Mouse (Mus musculus): ENCODE measurements around the gene Ift80. TPM values are rescaled to one million over a fixed set of nuclear protein-coding genes. Genes with fewer than 3 reads are reported as not detected.
"Not testable (repeated sequence)": the region's sequence is repeated elsewhere in the genome, so short reads cannot be mapped to it uniquely, and the experiment has no call there.

The Ift80 gene
- polyA plus RNA-seq, 1 experiment from 2014 or later = 9.7 TPM

GRCm38 (mm10) chr3:68904902-68905778 is 99.2 kb downstream of the Ift80 start:
- Histone ChIP-seq H3K4me2 (replicated peaks) (no peak overlapping the region), H3K4me3 (replicated peaks) (no peak overlapping the region), H3K27me3 (replicated peaks) (no peaks in the 10 kb centered on the region), H3K9me3 (no peaks in the 10 kb centered on the region), H3K27ac (no peak overlapping the region), H3K36me3 (no peaks in the 10 kb centered on the region), H3K4me1 (replicated peaks) (no peaks in the 10 kb centered on the region), H3K9ac (no peak overlapping the region)
- whole genome bisulfite sequencing = 60% methylated on average over 2 of the region's 2 CpGs
- ATAC-seq = no peak

- not testable (repeated sequence) for H3K4me1 ChIP-seq (replicated peaks); ATAC-seq; H3K27me3 ChIP-seq (replicated peaks); H3K9ac ChIP-seq; H3K27ac ChIP-seq; H3K4me2 ChIP-seq (replicated peaks); H3K9me3 ChIP-seq; H3K4me3 ChIP-seq (replicated peaks); H3K36me3 ChIP-seq
- 92% methylated on average over 20 of the region's 20 CpGs for WGBS
Observed at GRCm38 (mm10) chr3:68902636-68903035, 101.7 kb downstream of the Ift80 start.

GRCm38 (mm10) chr3:68897154-68897553 is 107.2 kb downstream of the Ift80 start:
- no peak overlapping the region for H3K27ac ChIP-seq
- H3K27me3 ChIP-seq (replicated peaks) = no peaks in the 10 kb centered on the region
- no peak for ATAC-seq
- H3K9ac ChIP-seq = no peak overlapping the region
- no peaks in the 10 kb centered on the region for H3K9me3 ChIP-seq
- no peaks in the 10 kb centered on the region for H3K4me1 ChIP-seq (replicated peaks)
- H3K4me2 ChIP-seq (replicated peaks) = no peak overlapping the region
- H3K4me3 ChIP-seq (replicated peaks) = no peak overlapping the region
- WGBS = 85% methylated on average over 5 of the region's 5 CpGs
- H3K36me3 ChIP-seq = no peaks in the 10 kb centered on the region

GRCm38 (mm10) chr3:68895426-68895825 is 108.9 kb downstream of the Ift80 start:
- no peaks in the 10 kb centered on the region for H3K27me3 ChIP-seq (replicated peaks)
- H3K36me3 ChIP-seq = no peaks in the 10 kb centered on the region
- H3K9me3 ChIP-seq = no peaks in the 10 kb centered on the region
- no peak overlapping the region for H3K4me2 ChIP-seq (replicated peaks)
- WGBS = 49% methylated on average over 4 of the region's 4 CpGs
- no peaks in the 10 kb centered on the region for H3K4me1 ChIP-seq (replicated peaks)
- 0 out of 2 replicates have a peak, but pooled peaks have one; percentile 41 for ATAC-seq
- no peak overlapping the region for H3K4me3 ChIP-seq (replicated peaks)
- H3K9ac ChIP-seq = no peak overlapping the region
- no peak overlapping the region for H3K27ac ChIP-seq

GRCm38 (mm10) chr3:68886845-68887244 is 117.5 kb downstream of the Ift80 start:
- Histone ChIP-seq H3K27ac (no peak overlapping the region), H3K4me2 (replicated peaks) (no peak overlapping the region), H3K4me3 (replicated peaks) (no peak overlapping the region), H3K4me1 (replicated peaks) (no peaks in the 10 kb centered on the region), H3K9ac (no peak overlapping the region), H3K27me3 (replicated peaks) (no peaks in the 10 kb centered on the region), H3K36me3 (no peaks in the 10 kb centered on the region), H3K9me3 (no peaks in the 10 kb centered on the region)
- WGBS = 91% methylated on average over 5 of the region's 5 CpGs
- no peak for ATAC-seq

GRCm38 (mm10) chr3:68874079-68874478 is 130.3 kb downstream of the Ift80 start:
- WGBS = 93% methylated on average over 2 of the region's 2 CpGs
- Histone ChIP-seq H3K27ac (no peak overlapping the region), H3K9me3 (no peaks in the 10 kb centered on the region), H3K4me2 (replicated peaks) (no peak overlapping the region), H3K36me3 (no peaks in the 10 kb centered on the region), H3K27me3 (replicated peaks) (peaks cover 18% of the 10 kb centered on the region), H3K4me1 (replicated peaks) (peaks cover 11% of the 10 kb centered on the region), H3K9ac (no peak overlapping the region), H3K4me3 (replicated peaks) (no peak overlapping the region)
- no peak for ATAC-seq

- no peak overlapping the region for H3K27ac ChIP-seq
- peak overlapping the region; percentile 100 for H3K4me2 ChIP-seq (replicated peaks)
- WGBS = 6% methylated on average over 15 of the region's 15 CpGs
- H3K27me3 ChIP-seq (replicated peaks) = peaks cover 35% of the 10 kb centered on the region
- H3K36me3 ChIP-seq = no peaks in the 10 kb centered on the region
- no peak; the same call in 1 of the 2 replicates for ATAC-seq
- peak overlapping the region; percentile 33 for H3K9ac ChIP-seq
- no peaks in the 10 kb centered on the region for H3K9me3 ChIP-seq
- H3K4me1 ChIP-seq (replicated peaks) = peaks cover 13% of the 10 kb centered on the region
- peak overlapping the region; percentile 51 for H3K4me3 ChIP-seq (replicated peaks)
Observed at GRCm38 (mm10) chr3:68870568-68870950, 133.8 kb downstream of the Ift80 start.

GRCm38 (mm10) chr3:68869691-68870567 is 134.4 kb downstream of the Ift80 start:
- peak overlapping the region; percentile 100 for H3K4me2 ChIP-seq (replicated peaks)

GRCm38 (mm10) chr3:68869211-68869690 is 135.1 kb downstream of the Ift80 start, which contains the start of gene 1110032F04Rik:
Gene 1110032F04Rik, plus strand, starts transcription at chr3:68869586.
- WGBS = under 1% methylated on average over 60 of the region's 62 CpGs
- Histone ChIP-seq H3K4me3 (replicated peaks) (peak within 1 kb of the TSS; percentile 51), H3K36me3 (no peaks in the 10 kb centered on the region), H3K4me2 (replicated peaks) (peak within 1 kb of the TSS; percentile 100), H3K9me3 (no peaks in the 10 kb centered on the region), H3K9ac (peak within 1 kb of the TSS; percentile 33), H3K4me1 (replicated peaks) (peaks cover 13% of the 10 kb centered on the region), H3K27me3 (replicated peaks) (peaks cover 35% of the 10 kb centered on the region), H3K27ac (no peak within 1 kb of the TSS)
- peak; percentile 77 for ATAC-seq

More at GRCm38 (mm10) chr3:68869691-68870567, 134.4 kb downstream of the Ift80 start:
- no peaks in the 10 kb centered on the region for H3K36me3 ChIP-seq
- H3K9me3 ChIP-seq = no peaks in the 10 kb centered on the region
- H3K9ac ChIP-seq = peak overlapping the region; percentile 33
- H3K4me1 ChIP-seq (replicated peaks) = peaks cover 13% of the 10 kb centered on the region
- ATAC-seq = peak; percentile 78
- no peak overlapping the region for H3K27ac ChIP-seq
- under 1% methylated on average over 85 of the region's 96 CpGs for WGBS
- peaks cover 35% of the 10 kb centered on the region for H3K27me3 ChIP-seq (replicated peaks)
- H3K4me3 ChIP-seq (replicated peaks) = peak overlapping the region; percentile 51

- no peaks in the 10 kb centered on the region for H3K36me3 ChIP-seq
- no peak overlapping the region for H3K4me2 ChIP-seq (replicated peaks)
- H3K4me1 ChIP-seq (replicated peaks) = no peaks in the 10 kb centered on the region
- no peak overlapping the region for H3K27ac ChIP-seq
- no peaks in the 10 kb centered on the region for H3K27me3 ChIP-seq (replicated peaks)
- H3K9me3 ChIP-seq = no peaks in the 10 kb centered on the region
- WGBS = 86% methylated on average over 1 of the region's 1 CpGs
- H3K4me3 ChIP-seq (replicated peaks) = no peak overlapping the region
- ATAC-seq = no peak
- H3K9ac ChIP-seq = no peak overlapping the region
Observed at GRCm38 (mm10) chr3:68852414-68852813, 152.0 kb downstream of the Ift80 start.

- no peak for ATAC-seq
- Histone ChIP-seq H3K9me3 (no peaks in the 10 kb centered on the region), H3K27ac (no peak overlapping the region), H3K4me1 (replicated peaks) (no peaks in the 10 kb centered on the region), H3K4me2 (replicated peaks) (no peak overlapping the region), H3K9ac (no peak overlapping the region), H3K36me3 (no peaks in the 10 kb centered on the region), H3K4me3 (replicated peaks) (no peak overlapping the region), H3K27me3 (replicated peaks) (no peaks in the 10 kb centered on the region)
- WGBS = 50% methylated on average over 3 of the region's 3 CpGs
Observed at GRCm38 (mm10) chr3:68848323-68848722, 156.0 kb downstream of the Ift80 start.

- Histone ChIP-seq H3K4me1 (replicated peaks) (no peaks in the 10 kb centered on the region), H3K27me3 (replicated peaks) (no peaks in the 10 kb centered on the region), H3K9me3 (no peaks in the 10 kb centered on the region), H3K4me3 (replicated peaks) (no peak overlapping the region), H3K9ac (no peak overlapping the region), H3K36me3 (no peaks in the 10 kb centered on the region), H3K4me2 (replicated peaks) (no peak overlapping the region), H3K27ac (no peak overlapping the region)
- no peak for ATAC-seq
- 90% methylated on average over 4 of the region's 4 CpGs for WGBS
Observed at GRCm38 (mm10) chr3:68844025-68844424, 160.3 kb downstream of the Ift80 start.
